Mouse (Mus musculus) myocyte (in vitro differentiated cells): Measurements from ENCODE around the gene Mipep.

Experiments
- CEBPB ChIP-seq: IDR thresholded peaks from 2 replicates; pipeline ENCODE4 v1.6.1; 2011; ENCODE audit warnings: mild to moderate bottlenecking, moderate library complexity; ENCODE audit not compliant: poor library complexity, insufficient read depth, severe bottlenecking
- E2F4 ChIP-seq: IDR thresholded peaks from one replicate; pipeline ENCODE4 v1.6.1; 2011; ENCODE audit warnings: mild to moderate bottlenecking, control low read depth, moderate library complexity; ENCODE audit not compliant: insufficient read depth
- POLR2A ChIP-seq: IDR thresholded peaks from one replicate; pipeline ENCODE4 v1.6.1; 2011; ENCODE audit warnings: low read depth, mild to moderate bottlenecking, control low read depth, moderate library complexity; ENCODE audit not compliant: insufficient read length
- POLR2AphosphoS2 ChIP-seq: IDR thresholded peaks from one replicate; pipeline ENCODE4 v1.6.1; 2011; ENCODE audit warnings: low read depth, control low read depth; ENCODE audit not compliant: insufficient read length
- USF1 ChIP-seq: IDR thresholded peaks from one replicate; pipeline ENCODE4 v1.6.1; 2011; ENCODE audit warnings: low read depth, mild to moderate bottlenecking, control low read depth, moderate library complexity

DNA sequence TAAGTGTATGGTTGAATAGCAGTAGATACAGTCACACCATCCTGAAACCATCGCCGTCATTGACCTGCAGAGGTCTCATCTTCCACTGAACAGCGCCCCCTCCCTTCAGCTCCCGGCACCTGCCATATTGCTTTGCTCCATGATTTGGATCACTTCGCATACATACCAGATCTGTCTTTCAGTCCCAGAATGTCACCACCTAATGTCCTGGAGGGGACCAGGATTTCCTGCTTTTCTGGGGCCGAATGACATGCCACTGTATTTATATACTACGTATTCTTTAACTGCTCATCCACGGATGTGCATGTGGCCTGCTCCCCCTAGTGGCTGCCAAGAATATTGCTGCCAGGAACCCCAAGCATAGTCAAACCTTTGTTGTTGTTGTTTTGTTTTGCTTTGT, 13.3 kb upstream of the Mipep start:
- TF ChIP-seq E2F4 (no peak), USF1 (no peak), POLR2A (no peak), CEBPB (no peak), POLR2AphosphoS2 (no peak)
